Mouse (Mus musculus) midbrain, embryonic 13.5 days (tissue): Measurements from ENCODE around the gene Zdhhc18. TPM values are rescaled to one million over a fixed set of nuclear protein-coding genes. Genes with fewer than 3 reads are reported as not detected.

Source experiments
- ATAC-seq: fragments of 200-750 bp; cut with Nextera tagmentation; 2 replicates; pipeline ENCODE4 v1.8.0; 2017; ENCODE audit warnings: mild to moderate bottlenecking, moderate TSS enrichment, moderate library complexity
- H3K27ac ChIP-seq: fragments of 300-500 bp; sonication (generic); 2 replicates; pipeline ENCODE4 v1.5.1; 2015; ENCODE audit warnings: inconsistent platforms, mild to moderate bottlenecking, moderate library complexity
- H3K27me3 ChIP-seq: fragments of 300-500 bp; sonication (generic); 2 replicates; pipeline ENCODE4 v1.6.1; 2015; ENCODE audit warnings: mild to moderate bottlenecking, inconsistent platforms
- H3K36me3 ChIP-seq: fragments of 300-500 bp; sonication (generic); 2 replicates; pipeline ENCODE4 v1.6.1; 2015; ENCODE audit warnings: mild to moderate bottlenecking, inconsistent platforms
- H3K4me1 ChIP-seq: fragments of 300-500 bp; sonication (generic); replicated peaks from 2 replicates; pipeline ENCODE4 v1.6.1; 2015; ENCODE audit warnings: inconsistent platforms
- H3K4me2 ChIP-seq: fragments of 300-500 bp; sonication (generic); replicated peaks from 2 replicates; pipeline ENCODE4 v1.6.1; 2015; ENCODE audit warnings: moderate library complexity, mild to moderate bottlenecking, inconsistent platforms
- H3K4me3 ChIP-seq: fragments of 300-500 bp; sonication (generic); replicated peaks from 2 replicates; pipeline ENCODE4 v1.5.1; 2015; ENCODE audit warnings: mild to moderate bottlenecking, inconsistent platforms
- H3K9ac ChIP-seq: fragments of 300-500 bp; sonication (generic); replicated peaks from 2 replicates; pipeline ENCODE4 v1.6.1; 2015; ENCODE audit warnings: mild to moderate bottlenecking, inconsistent platforms
- H3K9me3 ChIP-seq: fragments of 300-500 bp; sonication (generic); 2 replicates; pipeline ENCODE4 v1.6.1; 2016; ENCODE audit warnings: mild to moderate bottlenecking, inconsistent platforms
- WGBS: fragments of 180-500 bp; shearing (Covaris S2); methylation state at CpG from one replicate; pipeline ENCODE4 v1.1.7; 2015; 5-methylcytosine and 5-hydroxymethylcytosine counted together
- polyA plus RNA-seq: library from polyadenylated mRNA; unstranded; fragments of >200 nt; fragmentation: Nextera tagmentation; extraction: Ambion mirVana; gene quantifications from 2 replicates; pipeline ENCODE4 v1.2.1, GENCODE M21; 2015

Zdhhc18 gene
- polyA plus RNA-seq, 1 experiment from 2014 or later = 3.5 TPM

DNA sequence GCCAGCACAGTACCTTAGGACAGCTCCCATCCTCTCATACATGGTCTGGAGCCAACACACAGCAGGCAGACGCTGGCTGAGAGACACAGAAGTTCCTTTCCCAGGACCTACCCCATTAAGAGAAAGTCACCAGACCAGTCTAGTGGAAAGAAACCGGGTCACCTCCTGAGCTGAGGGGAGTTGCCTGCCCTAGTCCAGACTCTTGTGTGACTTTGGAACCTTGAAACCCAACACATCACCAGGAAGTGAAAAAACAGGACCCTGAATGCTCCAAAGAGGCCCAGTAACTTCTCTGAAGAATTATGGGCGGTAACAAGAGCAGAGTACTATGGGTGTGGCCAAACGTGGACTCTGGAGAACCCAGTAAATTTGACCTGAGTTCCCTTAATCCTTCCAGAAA is 51.3 kb downstream of the Zdhhc18 start:
- H3K27me3 ChIP-seq = peaks cover 63% of the 10 kb centered on the region
- H3K4me2 ChIP-seq = no peak overlapping the region
- H3K9me3 ChIP-seq = no peaks in the 10 kb centered on the region
- no peak overlapping the region for H3K9ac ChIP-seq
- peaks cover 4% of the 10 kb centered on the region; the same call in 1 of the 2 replicates for H3K36me3 ChIP-seq
- peaks cover 17% of the 10 kb centered on the region for H3K4me1 ChIP-seq
- H3K27ac ChIP-seq = no peak overlapping the region
- 48% methylated on average over 4 of the region's 4 CpGs for WGBS
- ATAC-seq = no peak
- H3K4me3 ChIP-seq = no peak overlapping the region

- Histone ChIP-seq H3K4me1 (peaks cover 13% of the 10 kb centered on the region), H3K4me3 (no peak overlapping the region), H3K4me2 (no peak overlapping the region), H3K36me3 (peaks cover 13% of the 10 kb centered on the region), H3K9me3 (no peaks in the 10 kb centered on the region), H3K27ac (no peak overlapping the region), H3K9ac (no peak overlapping the region), H3K27me3 (peaks cover 39% of the 10 kb centered on the region)
- WGBS = 85% methylated on average over 6 of the region's 6 CpGs
- ATAC-seq = no peak
These were observed 53.9 kb downstream of the Zdhhc18 start for GRCm38 (mm10) chr4:133596084-133596483.

DNA sequence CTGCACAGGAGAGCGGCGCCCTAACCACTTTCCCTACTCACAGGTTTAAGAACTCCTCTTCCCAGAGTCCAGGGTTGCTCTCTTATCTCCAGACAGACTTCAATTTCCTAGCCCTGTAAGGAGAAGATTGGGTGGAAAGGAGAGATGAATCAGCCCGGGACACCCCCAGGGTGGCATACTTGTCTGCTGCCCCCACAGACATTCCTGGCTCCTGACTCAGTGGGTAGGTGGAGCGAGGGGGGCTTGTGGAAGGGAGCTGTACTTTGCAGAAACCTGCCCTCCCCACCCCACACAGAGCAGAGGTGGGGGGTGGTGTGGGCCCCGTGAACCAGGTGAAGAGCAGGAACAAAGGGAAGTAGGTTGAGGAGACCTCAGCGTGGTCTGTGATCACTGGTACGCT is 54.4 kb downstream of the Zdhhc18 start:
- Histone ChIP-seq H3K27ac (no peak overlapping the region), H3K4me3 (no peak overlapping the region), H3K4me1 (peaks cover 13% of the 10 kb centered on the region), H3K9ac (no peak overlapping the region), H3K27me3 (peaks cover 34% of the 10 kb centered on the region), H3K4me2 (no peak overlapping the region), H3K36me3 (peaks cover 19% of the 10 kb centered on the region), H3K9me3 (no peaks in the 10 kb centered on the region)
- 75% methylated on average over 7 of the region's 7 CpGs for WGBS
- no peak for ATAC-seq

- ATAC-seq = peak; percentile 17; the same call in 1 of the 2 replicates
- no peaks in the 10 kb centered on the region for H3K4me1 ChIP-seq
- H3K27me3 ChIP-seq = 0 out of 2 replicates have a peak, but pooled peaks cover 5% of the 10 kb centered on the region
- H3K27ac ChIP-seq = no peak overlapping the region
- no peak overlapping the region for H3K4me3 ChIP-seq
- H3K9me3 ChIP-seq = no peaks in the 10 kb centered on the region
- H3K4me2 ChIP-seq = no peak overlapping the region
- peaks cover 49% of the 10 kb centered on the region for H3K36me3 ChIP-seq
- 32% methylated on average over 7 of the region's 7 CpGs for WGBS
- H3K9ac ChIP-seq = no peak overlapping the region
These were observed 57.4 kb downstream of the Zdhhc18 start for GRCm38 (mm10) chr4:133592570-133592969.

GRCm38 (mm10) chr4:133584059-133584951 is 65.6 kb downstream of the Zdhhc18 start, which contains the start of gene Gpn2:
Gene Gpn2, plus strand, starts transcription at chr4:133584362.
- WGBS = 2% methylated on average over 65 of the region's 65 CpGs
- Histone ChIP-seq H3K27ac (peak within 1 kb of the TSS; percentile 85), H3K36me3 (peaks cover 73% of the 10 kb centered on the region), H3K9me3 (no peaks in the 10 kb centered on the region), H3K4me1 (peaks cover 21% of the 10 kb centered on the region), H3K9ac (peak within 1 kb of the TSS; percentile 86), H3K27me3 (no peaks in the 10 kb centered on the region), H3K4me3 (peak within 1 kb of the TSS; percentile 99), H3K4me2 (peak within 1 kb of the TSS; percentile 100)
- ATAC-seq = peak; percentile 94

DNA sequence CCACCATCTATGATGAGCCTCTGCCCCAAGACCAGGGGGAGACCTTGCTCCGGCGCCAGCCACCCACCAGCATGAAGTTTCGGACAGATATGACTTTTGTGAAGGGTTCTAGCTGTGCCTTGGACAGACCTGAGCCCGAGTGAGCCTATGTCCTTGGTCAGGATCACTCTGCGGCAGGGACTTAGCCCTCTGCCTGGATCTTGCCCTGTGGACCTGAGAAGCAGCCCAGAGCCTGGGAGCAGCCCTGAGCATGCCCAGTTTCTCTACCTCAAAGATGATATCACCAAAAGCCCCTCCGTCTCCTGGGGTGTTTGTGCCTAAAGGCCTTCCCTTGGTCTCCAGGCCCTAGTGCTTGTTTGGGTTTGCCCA is 66.3 kb downstream of the Zdhhc18 start:
- ATAC-seq = peak; percentile 47; the same call in 1 of the 2 replicates
- Histone ChIP-seq H3K4me1 (peaks cover 21% of the 10 kb centered on the region), H3K4me2 (peak overlapping the region; percentile 100), H3K36me3 (peaks cover 73% of the 10 kb centered on the region), H3K27ac (peak overlapping the region; percentile 85), H3K27me3 (no peaks in the 10 kb centered on the region), H3K4me3 (peak overlapping the region; percentile 99), H3K9ac (peak overlapping the region; percentile 86), H3K9me3 (no peaks in the 10 kb centered on the region)
- WGBS = 64% methylated on average over 6 of the region's 6 CpGs

DNA sequence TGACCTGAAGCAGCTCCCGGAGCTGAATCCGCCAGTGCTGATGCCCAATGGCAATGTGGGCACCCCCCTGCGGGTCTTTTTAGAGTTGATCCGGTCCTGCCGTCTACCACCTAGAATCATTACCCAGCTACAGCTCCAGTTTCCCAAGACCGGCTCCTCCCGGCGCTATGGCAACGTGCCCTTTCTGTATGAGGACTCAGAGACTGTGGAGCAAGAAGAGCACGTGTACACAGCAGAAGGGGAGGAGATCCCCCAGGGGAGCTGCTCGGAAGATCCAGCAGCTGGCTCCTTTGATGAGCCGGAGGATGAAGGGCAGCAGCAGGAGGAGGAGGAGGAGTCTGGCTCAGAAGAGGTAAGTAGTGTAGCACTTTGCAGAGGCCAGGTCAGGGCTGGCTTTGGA is 72.0 kb downstream of the Zdhhc18 start:
- ATAC-seq = no peak
- 73% methylated on average over 12 of the region's 12 CpGs for WGBS
- peaks cover 51% of the 10 kb centered on the region for H3K36me3 ChIP-seq

GRCm38 (mm10) chr4:133574843-133575202 is 75.1 kb downstream of the Zdhhc18 start:
- H3K9me3 ChIP-seq = no peaks in the 10 kb centered on the region
- peak; percentile 72 for ATAC-seq
- under 1% methylated on average over 41 of the region's 41 CpGs for WGBS
- peak overlapping the region; percentile 89 for H3K9ac ChIP-seq
- peak overlapping the region; percentile 97 for H3K4me3 ChIP-seq
- H3K4me1 ChIP-seq = peaks cover 16% of the 10 kb centered on the region
- no peaks in the 10 kb centered on the region for H3K27me3 ChIP-seq
- H3K27ac ChIP-seq = peak overlapping the region; percentile 67; the same call in 1 of the 2 replicates
- H3K4me2 ChIP-seq = peak overlapping the region; percentile 80
- H3K36me3 ChIP-seq = peaks cover 22% of the 10 kb centered on the region

More for the DNA sequence above, 72.0 kb downstream of the Zdhhc18 start:
- Histone ChIP-seq H3K9me3 (no peaks in the 10 kb centered on the region), H3K4me1 (peaks cover 16% of the 10 kb centered on the region), H3K4me3 (no peak overlapping the region), H3K9ac (no peak overlapping the region), H3K27ac (no peak overlapping the region), H3K4me2 (no peak overlapping the region), H3K27me3 (no peaks in the 10 kb centered on the region)

DNA sequence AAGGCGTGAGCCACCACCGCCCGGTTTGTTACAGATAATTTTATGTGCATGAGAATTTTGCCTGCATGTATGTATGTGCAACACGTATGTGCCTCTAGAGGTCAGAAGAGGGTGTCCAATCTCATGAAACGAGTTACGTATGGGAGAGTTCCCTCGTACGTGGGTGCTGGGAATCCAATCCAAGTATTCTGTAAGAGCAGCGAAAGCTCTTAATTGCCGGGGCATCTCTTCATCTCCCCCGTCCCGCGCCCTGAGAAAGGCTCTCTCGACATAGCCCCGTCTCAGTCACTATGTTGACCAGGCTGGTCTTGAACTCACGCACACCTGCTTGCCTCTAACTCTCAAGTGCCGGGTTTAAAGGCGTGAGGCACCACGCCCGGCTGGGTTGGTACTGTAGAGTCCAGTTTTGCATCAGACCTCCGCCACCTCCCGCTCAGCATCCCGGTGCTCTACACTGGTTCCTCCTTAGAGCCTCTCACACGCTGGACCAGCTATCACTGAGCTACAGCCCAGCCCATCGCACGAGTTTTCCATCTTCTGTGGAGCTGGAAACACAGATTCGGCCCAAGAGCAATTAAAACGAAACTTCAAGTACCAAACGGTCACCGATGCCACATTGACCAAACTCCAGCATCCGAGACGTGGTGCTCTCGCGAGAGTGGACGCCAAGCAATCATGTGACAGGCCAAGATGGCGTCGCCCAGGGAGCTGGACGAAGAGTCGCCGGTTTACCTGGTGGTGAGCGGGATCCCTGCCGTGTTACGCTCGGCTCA is 75.7 kb downstream of the Zdhhc18 start, which contains the start of gene Gpatch3:
Gpatch3 (plus strand) TSS at position 676 of the 773 bp plus-strand sequence.
- Histone ChIP-seq H3K4me2 (peak within 1 kb of the TSS; percentile 80), H3K4me3 (peak within 1 kb of the TSS; percentile 97), H3K4me1 (peaks cover 16% of the 10 kb centered on the region), H3K9me3 (no peaks in the 10 kb centered on the region), H3K9ac (peak within 1 kb of the TSS; percentile 89), H3K27me3 (no peaks in the 10 kb centered on the region), H3K36me3 (peaks cover 16% of the 10 kb centered on the region), H3K27ac (peak within 1 kb of the TSS; percentile 86)
- peak; percentile 92 for ATAC-seq
- whole genome bisulfite sequencing = 6% methylated on average over 44 of the region's 44 CpGs

GRCm38 (mm10) chr4:133570066-133570466 is 79.9 kb downstream of the Zdhhc18 start:
- Histone ChIP-seq H3K36me3 (no peaks in the 10 kb centered on the region), H3K9me3 (no peaks in the 10 kb centered on the region), H3K4me2 (no peak overlapping the region), H3K27me3 (no peaks in the 10 kb centered on the region), H3K27ac (no peak overlapping the region), H3K4me3 (no peak overlapping the region), H3K9ac (no peak overlapping the region), H3K4me1 (peaks cover 7% of the 10 kb centered on the region)
- 65% methylated on average over 10 of the region's 10 CpGs for WGBS
- ATAC-seq = no peak

GRCm38 (mm10) chr4:133569291-133570065 is 80.5 kb downstream of the Zdhhc18 start:
- no peak overlapping the region for H3K9ac ChIP-seq

More at GRCm38 (mm10) chr4:133569291-133570065, 80.5 kb downstream of the Zdhhc18 start:
- WGBS = 81% methylated on average over 10 of the region's 10 CpGs
- no peak overlapping the region for H3K4me2 ChIP-seq
- H3K27ac ChIP-seq = no peak overlapping the region
- H3K4me1 ChIP-seq = peaks cover 5% of the 10 kb centered on the region; the same call in 1 of the 2 replicates
- no peak for ATAC-seq
- peaks cover 2% of the 10 kb centered on the region for H3K9me3 ChIP-seq
- no peaks in the 10 kb centered on the region for H3K27me3 ChIP-seq
- no peaks in the 10 kb centered on the region for H3K36me3 ChIP-seq
- no peak overlapping the region for H3K4me3 ChIP-seq
